Mouse (Mus musculus) activated CD4-positive, CD25-positive, alpha-beta regulatory T cell, adult 9 weeks (primary cell): Measurements from ENCODE around the gene Socs3. TPM values are rescaled to one million over a fixed set of nuclear protein-coding genes. Genes with fewer than 3 reads are reported as not detected.

ENCODE experiments used
- polyA plus RNA-seq: library from polyadenylated mRNA; unstranded; fragments of 100-300 nt; shearing (Covaris generic); gene quantifications from one replicate; pipeline ENCODE4 v1.2.1, GENCODE M21; 2017

Socs3 gene
- polyA plus RNA-seq: 60.7 TPM

DNA sequence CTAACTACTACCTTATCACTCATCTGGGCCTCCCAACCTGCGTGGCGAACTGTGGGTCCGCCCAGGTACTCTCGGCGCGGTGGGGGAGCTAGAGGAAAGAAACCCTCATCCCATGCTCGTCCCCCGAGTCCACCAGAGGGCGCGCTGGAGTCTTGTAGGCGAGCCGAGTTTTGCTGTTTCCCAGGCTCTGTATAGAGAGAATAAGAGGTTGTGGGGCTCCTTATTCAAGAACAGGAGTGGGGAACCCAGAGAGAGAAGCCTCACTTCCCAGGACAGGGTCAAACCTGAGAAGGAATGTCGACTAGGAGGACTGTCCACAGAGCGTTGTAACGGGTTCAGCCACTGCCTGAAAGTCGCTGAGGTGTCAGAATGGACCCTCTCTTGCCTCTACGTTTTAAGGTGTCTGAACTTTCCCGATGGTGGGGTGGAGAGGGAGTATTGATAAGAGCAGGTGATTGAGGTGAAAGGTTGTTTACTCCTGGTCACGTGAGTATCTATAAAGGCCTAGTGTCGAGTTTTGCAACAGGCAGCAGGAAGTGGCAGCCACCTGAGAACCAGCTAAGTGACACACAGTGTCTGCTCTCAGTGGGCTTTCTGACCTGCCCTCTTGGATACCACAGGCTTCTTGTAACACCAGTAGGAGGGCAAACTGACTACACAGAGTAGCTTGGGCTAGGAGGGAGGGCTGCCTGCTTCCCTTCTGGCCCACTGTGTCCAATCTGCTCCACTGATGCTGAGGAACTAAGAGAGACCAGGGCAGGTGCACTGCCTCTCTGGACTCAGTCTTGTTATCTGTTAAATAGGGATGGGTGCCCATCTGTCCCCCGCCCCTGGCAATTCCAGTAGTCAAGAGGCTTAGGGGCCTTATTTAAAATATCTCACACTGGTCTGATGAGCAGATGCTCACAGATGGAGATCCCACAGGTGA is at the start of gene Socs3:
Gene Socs3, minus strand, starts transcription at position 103 of the 928 bp plus-strand sequence.

DNA sequence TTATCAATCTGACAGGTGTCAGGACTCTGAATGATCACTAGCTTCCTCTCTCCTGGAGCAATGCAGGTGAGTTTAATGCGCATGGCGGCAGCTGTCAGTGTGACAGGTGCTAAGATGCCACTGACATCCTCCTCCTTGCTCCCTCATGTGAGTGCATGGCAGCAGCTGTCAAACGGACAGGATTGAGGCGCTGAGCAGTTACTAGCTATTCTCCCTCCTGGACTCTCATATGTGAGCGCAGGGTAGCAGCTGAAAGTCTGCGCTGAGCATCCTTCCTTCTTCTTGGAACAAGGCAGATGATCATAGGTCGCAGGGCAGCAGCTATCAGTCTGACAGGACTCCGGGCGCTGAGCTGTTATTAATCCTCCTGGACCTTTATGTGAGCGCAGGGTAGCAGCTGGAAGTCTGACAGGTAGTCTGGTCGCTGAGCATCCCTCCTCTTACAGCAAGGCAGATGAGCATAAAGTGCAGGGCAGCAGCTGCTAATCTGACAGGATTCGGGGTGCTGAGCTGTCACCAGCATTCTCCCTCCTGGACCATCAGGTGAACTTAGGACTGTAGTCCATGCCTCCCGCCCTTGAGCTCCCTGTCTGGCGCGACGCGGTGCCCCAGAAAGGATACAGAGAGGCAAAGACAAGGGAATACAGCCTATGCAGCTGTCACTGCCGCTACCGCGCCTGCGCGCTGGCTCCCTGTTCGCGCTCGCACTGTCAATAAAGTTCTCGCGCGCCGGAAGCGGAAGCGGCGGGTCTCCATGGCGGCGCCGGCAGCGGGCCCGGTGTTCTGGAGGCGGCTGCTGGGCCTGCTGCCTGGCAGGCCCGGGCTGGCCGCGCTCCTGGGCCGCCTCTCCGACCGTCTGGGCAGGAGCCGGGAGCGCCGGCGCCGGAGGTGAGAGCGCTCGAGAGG is 16.5 kb upstream of the Socs3 start, which contains the start of gene Pgs1:
Gene Pgs1, plus strand, starts transcription at position 167 of the 906 bp plus-strand sequence.

Other genes with a start within 250 kb of the Socs3 start
- 144 TPM for gene Tmc8, start 188.0 kb downstream of the Socs3 start, polyA plus RNA-seq
- 164 TPM for gene Tmc6, start 187.8 kb downstream of the Socs3 start, polyA plus RNA-seq
- not detected for gene 6030468B19Rik, start 172.4 kb downstream of the Socs3 start, polyA plus RNA-seq
- gene Gm20708, start 160.4 kb downstream of the Socs3 start, polyA plus RNA-seq: 4.7 TPM
- 194 TPM for gene Syngr2, start 160.4 kb downstream of the Socs3 start, polyA plus RNA-seq
- gene Afmid, start 144.1 kb downstream of the Socs3 start, polyA plus RNA-seq: 25.4 TPM
- 37.5 TPM for gene Tk1, start 144.0 kb downstream of the Socs3 start, polyA plus RNA-seq
- 26.0 TPM for gene Birc5, start 120.8 kb downstream of the Socs3 start, polyA plus RNA-seq
- not detected for gene Tmem235, start 109.3 kb downstream of the Socs3 start, polyA plus RNA-seq
- 20.2 TPM for gene Tha1, start 96.6 kb downstream of the Socs3 start, polyA plus RNA-seq
- gene Pgs1, start 16.2 kb upstream of the Socs3 start, polyA plus RNA-seq: 36.6 TPM
- 0.54 TPM for gene Dnah17, start 160.6 kb upstream of the Socs3 start, polyA plus RNA-seq